Mouse (Mus musculus): Measurements from ENCODE around the gene Cttnbp2. TPM values are rescaled to one million over a fixed set of nuclear protein-coding genes. Genes with fewer than 3 reads are reported as not detected.

The Cttnbp2 gene
- polyA plus RNA-seq, 1 experiment from 2014 or later = 0.90 TPM

- DNase-seq (ENCODE audit: low spot score) = no peak
Observed at GRCm38 (mm10) chr6:18322950-18323349, 191.7 kb downstream of the Cttnbp2 start.

Small RNAs within 50 kb of the gene (microRNA-seq; reads per million reads assigned to microRNA genes)
- gene Gm26233 (ENCODE audit: borderline number of aligned reads) = not detected
